Mouse (Mus musculus) right cerebral cortex, postnatal 36 days (tissue): ENCODE data around the gene Gng5.

Source experiments
- DNase-seq, 2 experiments: peaks; one replicate each; pipeline ENCODE4 v3.0.0; 2022; ENCODE audit warnings: low spot score in 2 of 2, mixed read lengths in 1 of 2

Gng5 gene

DNA sequence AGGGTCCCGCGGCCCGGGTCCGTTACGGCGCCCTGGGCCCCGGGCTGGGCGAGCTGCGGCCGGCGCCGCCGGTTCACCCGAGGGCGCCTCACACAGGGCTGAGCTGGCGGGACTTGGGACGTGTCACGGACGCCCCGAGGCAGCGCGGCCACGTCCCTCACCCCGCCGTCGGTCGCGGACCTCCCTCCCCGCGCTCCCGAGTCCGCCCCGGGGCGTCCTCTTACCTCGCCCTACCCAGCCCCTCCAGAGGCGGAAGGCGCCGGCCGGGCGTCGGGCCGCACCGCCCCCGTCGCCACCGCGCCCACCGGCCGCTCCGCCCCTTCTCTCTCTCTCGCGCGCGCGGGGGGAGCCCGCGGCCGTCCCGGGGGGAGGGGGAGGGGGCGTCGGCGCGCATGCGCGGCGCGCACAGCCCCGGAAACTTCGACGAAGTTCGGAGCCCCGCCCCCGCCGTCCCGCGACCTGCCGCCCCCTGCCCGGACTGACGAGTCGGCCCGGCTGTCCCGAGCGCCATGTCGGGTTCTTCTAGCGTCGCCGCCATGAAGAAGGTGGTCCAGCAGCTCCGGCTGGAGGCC is at the start of gene Gng5, which contains the start of gene Spata1:
Gene Gng5 (plus strand): TSS at position 377 of the 572 bp plus-strand sequence.
Gene Spata1 (minus strand): TSS at position 323 of the 572 bp plus-strand sequence.
- peak; percentile 28 to 42 for DNase-seq

DNA sequence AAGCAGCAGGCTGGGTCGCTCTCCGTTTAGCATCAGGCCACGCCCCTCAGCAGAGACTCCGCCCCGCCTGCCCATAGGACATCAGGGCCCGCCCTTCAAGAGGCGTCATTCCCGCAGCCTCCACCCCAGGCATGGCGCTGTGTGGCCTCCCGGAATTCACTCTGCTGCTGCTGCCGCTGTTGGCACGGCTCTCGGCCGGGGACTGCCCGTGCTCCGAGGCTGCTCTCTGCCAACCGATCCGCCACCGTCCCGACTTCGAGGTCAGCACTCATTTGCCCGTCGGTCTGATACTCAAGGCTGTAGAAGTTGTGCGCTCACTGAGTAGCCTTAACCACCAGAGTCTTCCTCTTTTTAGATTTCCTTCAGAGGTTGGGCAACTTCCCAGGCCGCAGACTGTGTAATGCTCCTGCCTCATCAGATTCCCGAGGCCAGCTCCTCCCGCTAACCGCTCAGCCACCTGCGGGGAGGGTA is 49.2 kb upstream of the Gng5 start:
- DNase-seq, result peak; percentile 85 to 88

DNA sequence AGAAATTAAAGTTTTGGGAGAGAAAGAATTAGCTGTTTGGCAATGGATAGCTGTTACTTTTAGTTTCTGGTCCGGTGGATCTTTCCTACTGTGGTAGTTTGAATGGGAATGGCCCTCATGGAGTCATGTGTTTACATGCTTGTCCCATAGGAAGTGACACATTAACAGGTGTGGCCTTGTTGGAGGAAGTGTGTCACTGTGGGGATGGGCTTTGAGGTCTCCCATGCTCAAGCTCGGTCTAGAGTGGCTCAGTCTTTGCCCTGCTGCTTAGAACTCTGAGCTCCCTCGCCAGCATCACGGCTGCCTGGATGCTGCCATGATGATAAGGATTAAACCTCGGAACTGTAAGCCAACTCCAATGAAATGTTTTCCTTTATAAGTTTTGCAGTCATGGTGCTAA is 48.2 kb upstream of the Gng5 start:
- DNase-seq, result no peak

DNA sequence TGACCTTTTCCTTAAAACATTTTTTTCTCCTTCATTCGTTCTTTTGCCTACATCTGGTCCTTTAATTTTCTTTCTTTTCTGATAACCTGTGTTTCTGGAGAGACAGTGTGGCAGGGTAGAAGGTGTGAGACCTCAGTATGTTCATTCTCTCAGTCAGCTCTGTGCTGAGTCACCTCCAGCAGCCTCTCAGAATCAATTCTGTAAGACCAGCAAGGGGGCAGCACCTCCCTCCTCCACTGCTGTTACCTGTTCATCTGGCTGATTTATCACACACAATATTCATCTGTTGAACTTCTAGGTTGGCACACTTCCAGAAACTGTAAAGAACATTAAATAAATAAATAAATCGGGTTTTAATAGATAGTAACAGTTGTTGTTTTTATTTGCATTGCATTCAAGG is 36.7 kb upstream of the Gng5 start:
- no peak for DNase-seq

DNA sequence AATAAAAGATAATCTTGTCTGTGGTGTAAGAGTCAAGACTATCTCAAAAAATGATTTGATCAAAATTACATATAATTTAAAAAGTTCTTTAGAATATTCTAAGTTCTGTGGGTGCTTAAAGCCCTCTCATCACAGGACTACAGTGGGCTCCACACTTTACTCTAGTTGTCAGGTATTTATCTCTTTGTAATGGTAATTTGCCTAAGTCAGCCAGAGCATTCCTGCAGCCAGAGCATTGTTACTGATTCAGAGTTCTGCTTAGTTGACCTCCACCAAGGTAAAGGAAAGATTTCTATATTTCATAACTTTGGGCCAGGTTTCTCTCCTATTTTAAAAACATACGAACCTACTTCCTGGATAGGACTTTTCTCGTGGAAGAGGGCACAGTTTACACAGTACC is 30.4 kb upstream of the Gng5 start:
- DNase-seq, result no peak

DNA sequence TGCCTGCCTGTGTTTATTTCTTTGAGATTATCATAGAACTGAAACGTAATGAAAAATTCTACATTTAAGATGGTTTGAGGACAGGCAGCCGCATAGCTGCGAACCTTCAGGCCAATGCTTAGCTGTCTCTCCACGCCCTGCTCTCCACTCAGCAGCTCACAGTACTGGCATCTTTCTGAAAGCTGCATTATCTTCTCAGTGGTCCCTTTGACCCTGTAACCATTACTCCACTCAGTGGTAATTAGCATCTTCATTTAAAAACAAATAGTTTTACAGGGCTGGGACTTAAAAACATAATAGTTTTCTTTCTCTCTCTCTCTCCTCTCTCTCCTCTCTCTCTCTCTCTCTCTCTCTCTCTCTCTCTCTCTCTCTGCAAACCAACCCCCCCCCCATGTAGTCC is 26.9 kb upstream of the Gng5 start:
- DNase-seq, result no peak

DNA sequence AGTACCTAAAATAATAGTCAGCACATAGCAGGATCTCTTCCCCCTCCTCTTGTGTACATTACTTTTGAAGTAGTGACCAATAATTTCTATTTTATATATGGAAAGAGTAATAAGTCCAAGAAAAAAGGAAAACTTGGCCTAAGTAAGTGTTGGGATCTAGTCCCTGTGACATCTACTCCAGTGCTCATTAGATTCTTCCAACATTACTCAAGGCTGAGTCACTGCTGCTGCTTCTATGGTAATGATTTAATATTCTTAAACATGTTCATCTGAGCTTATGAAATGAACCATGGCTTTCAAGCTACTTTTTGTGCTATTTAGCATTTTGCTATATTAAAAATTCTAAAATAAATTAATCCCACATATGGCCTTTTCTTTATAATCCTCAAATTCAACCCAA is 25.9 kb upstream of the Gng5 start:
- DNase-seq, result no peak

DNA sequence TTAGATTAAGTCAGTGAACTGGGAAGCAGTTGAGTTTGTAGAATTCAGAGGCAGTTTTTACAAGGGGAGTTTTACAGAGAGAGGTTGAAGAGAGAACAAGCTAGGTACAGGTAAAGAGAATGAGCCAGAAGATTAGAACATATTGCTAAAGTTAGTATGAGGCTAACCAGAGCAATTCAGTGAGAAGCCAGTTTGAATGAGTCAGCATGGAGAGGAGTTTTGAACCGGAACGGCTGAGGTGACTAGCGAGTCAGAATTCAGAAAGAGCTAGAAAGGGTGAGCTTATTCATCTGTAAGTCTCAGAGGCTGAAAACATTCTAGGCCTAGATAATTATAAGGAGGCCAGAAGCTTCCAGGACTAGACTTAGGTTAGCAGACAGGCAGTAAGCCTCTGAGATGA is 25.2 kb upstream of the Gng5 start:
- no peak for DNase-seq

DNA sequence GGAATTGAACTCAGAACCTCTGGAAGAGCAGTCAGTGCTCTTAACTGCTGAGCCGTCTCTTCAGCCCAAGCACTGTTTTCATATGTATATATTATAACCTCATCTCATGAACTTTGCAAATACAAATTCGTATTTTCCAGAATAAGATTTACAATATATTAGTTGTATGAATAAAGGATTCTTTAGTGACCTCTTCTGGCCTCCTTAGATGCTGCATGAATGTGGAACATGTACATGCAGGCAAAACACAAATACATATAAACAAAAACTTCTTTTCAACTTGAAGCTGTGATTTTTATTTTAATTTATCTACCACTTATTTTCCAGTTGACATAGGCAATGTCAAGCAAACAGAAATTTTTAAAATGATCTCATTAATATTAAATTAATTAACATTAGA is 17.6 kb upstream of the Gng5 start:
- no peak for DNase-seq

DNA sequence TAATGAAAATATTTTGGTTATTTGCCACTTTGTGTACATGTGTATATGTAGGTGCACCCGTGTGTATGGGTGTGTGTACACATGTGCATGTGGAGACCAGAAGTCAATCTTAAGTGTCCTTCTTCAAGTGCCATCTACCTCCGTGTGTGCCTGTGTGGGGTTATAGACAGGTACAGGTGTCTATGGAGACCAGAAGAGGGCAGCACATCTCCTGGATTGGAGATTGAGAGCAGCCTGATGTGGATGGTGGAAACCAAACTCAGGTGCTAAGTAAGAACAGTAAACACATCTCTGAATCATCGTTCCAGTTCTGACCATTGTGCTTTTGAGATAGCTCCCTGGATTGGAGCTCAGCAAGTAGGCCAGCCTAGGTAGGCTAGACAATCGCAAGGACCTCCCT is 13.1 kb upstream of the Gng5 start:
- no peak for DNase-seq

DNA sequence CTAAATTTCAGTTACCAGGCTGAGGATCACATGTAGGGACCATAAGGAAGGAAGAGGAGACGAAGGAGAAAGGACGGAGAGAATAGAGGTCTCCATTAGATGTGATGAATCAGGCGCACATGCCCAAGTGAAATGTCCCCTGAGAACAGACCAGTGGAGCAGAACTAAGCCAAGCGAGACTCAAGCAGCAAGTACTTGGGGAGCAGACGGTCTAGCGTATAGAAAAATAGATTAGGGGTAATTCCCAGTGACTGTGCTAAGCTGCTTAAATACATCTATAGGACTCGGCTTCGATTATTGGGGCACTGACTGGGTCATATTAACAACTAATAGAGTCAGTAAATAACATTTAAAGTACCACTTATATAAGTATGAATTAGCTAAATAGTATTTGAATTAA is 4.7 kb upstream of the Gng5 start:
- DNase-seq, result no peak

DNA sequence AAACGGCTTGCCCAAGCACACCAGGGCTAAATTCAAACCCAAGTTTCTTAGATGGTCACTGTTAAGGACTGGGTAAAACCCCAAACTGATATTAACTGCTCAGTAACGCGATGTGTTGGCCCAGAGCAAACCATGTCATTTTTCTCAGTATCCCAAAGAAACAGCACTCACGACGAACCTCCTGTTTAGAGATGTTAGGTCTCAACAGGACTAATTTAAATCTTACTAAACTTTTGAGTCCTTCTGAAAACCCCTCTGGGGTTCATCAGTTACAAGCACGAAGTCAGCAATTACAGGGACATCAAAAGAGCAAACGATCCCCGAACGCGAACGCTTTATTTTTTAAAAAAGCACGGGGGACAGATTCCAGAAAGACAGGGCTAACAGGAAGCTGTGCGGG is 618 bp upstream of the Gng5 start:
- DNase-seq, result no peak

DNA sequence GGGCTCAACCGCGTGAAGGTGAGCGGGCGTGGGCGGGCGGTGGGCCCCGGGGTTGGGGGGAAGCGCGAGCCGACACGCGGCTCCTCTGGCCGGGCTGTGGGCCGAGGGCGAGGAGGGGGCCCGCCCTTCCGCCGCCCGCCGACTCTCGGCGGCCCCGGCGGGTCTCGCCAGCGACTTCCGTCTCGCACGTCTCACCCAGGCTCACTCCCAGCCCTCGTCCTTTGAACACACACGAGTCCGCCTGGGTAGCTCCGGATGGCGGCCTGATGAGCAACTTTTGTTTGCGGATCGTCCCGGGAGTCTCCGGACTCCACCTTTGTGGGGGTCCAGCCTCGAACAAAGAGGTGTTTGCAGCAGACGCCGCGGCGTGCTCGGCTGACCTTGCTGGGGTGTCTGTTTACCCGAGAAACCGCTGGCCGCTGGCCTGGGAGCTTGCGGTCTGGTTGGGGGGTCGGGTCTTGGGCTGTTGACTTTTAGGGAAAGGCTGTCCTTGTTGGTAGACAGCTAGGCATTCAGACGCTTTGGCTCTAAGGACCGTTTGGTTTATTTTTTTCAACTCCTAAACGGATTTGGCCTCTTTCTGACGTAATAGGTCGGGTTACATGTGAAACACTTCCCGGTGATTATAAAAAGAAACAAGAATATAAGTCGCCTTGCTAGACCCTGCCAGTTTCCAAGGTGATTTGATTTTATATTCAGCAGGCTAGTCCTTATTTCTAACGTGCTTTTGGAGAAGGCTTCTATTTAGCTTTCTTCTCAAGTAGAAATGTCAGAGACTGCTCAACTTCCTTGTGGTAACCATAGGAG is 599 bp downstream of the Gng5 start:
- no peak for DNase-seq

DNA sequence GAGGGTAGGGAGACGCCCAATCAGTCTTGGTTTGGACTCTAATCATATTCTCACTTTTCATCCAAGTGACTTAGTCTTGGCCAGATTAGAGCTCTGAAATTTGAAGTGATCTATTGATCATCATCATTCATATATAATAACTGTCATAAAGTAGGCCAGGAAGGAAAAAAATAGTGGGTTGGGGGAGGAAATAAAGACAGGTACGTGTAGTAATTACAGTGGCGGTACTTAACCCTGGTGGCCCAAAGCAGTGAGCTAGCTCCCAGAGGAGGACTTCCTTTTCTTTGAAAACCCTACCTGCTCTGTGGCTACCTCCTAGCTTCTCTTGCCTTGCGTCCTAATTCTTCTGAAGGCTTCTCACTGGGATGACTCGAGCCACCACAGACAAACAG is 1.2 kb downstream of the Gng5 start:
- no peak for DNase-seq

DNA sequence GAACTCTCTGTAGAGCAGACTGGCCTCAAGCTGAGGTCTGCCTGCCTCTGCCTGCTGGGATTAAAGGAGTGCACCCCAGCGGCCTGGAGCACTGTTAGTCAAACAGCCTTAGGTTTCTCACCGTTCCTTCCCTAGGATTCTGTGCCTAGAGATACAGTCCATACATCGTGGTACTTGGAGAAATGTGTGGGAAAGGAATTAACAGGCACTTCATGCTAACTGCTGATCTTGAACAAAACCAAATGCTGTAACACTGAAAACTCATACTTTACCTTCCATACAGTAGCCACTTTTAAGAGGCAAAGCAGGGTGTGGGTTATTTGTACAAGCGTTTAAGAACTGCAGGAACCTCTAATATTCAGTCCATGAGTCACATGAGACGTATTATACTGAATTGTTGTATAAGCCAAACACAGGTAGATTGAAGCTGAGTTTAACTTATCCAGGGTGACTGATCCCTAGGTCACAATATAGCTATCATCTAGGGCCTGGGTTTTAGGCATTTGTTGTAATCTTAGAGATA is 2.1 kb downstream of the Gng5 start:
- DNase-seq, result no peak

DNA sequence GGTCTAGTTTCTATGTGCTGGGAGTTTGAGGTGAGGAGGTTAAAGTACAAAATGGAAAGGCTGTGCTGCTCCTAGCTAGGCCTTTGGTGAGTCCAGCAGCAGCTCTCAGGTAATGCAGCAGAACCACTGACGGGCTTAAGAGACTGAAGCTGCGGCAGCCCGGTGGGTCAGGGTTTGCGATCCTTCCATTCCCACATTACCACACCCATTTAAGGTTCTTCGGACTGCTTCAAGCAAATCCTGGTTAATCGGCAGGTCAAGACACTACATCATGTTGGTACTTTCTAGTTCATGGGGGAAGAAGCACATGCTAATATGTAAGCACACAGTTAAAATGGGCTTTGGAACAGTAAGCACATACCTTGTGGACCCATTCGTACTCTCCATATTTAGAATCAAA is 7.1 kb downstream of the Gng5 start:
- DNase-seq, result no peak

DNA sequence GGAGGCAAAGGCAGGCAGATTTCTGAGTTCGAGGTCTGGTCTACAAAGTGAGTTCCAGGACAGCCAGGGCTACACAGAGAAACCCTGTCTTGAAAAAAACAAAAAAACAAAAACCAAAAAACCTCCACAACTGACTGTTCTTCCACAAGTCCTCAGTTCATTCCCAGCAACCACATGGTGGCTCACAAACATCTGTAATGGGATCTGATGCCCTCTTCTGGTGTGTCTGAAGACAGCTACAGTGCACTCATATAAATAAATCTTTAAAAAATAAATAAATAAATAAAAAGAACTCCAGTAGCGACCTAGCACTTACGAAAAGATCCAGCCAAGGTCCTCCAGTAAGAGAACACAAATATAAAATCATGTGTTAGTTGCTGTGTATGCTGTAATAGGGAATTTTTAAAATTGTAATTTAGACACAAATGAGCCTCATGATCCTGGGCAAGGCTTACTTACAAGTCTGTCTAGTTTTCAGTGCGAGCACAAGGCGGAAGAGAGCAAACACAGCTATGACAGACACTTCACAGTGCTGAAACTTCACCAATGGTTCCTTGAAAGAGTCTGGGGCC is 20.7 kb downstream of the Gng5 start:
- DNase-seq, result no peak

DNA sequence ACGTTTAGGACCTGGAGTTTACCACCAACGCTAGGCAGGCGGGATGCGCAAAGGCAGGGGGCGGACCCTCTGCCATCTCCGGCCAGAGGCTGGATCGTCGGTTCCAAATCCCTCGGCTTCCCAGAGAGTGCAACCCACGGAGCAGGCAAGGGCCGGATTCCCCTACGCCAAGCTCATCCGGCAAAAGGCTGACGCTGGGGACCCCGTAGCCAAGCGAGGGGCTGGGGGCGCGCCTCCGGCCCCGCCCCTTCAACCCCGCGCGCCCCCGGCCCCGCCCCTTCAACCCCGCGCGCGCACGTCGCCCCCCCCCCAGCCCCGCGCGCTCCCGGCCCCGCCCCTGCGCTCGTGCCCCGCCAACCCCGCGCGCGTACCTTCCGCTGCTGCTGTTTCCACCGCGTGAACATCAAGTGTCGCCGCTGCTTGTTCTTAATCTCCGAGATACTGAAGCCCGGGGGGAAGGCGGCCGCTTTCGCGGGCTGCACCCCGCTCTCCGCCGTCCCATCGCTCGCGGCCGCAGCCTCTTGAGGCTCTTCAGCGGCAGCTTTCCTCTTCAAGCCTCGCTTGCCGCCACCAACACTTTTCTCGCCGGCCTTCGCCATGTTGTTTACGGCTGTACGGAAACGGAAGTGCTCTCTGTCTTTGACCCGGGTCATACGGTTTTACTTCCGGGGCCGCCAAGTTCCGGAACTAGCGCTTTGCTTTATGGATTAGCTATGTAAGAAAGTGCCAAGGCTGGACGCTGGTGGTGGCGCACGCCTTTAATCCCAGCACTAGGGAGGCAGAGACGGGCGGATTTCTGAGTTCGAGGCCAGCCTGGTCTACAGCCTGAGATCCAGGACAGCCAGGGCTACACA is 21.4 kb downstream of the Gng5 start, which contains the start of gene Rpf1:
Gene Rpf1 (minus strand): TSS at position 632 of the 854 bp plus-strand sequence.
- DNase-seq, result peak; percentile 89 to 92

DNA sequence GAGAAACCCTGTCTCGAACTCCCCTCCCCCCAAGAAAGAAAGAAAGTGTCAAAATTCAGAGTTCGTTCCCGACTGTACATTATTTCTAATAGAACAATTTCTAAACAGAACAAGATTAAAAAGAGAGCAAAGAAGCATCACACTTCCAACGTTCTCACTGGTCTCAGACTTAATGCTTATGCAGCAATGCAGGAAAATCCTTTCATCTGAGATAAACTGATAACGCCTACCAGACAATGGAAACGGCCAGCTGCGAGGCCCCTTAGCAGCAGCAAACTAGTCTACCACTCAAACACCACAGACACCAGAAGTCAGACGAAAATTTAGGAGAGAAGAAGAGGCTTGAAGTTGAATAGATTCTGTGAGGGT is 22.0 kb downstream of the Gng5 start:
- no peak for DNase-seq

DNA sequence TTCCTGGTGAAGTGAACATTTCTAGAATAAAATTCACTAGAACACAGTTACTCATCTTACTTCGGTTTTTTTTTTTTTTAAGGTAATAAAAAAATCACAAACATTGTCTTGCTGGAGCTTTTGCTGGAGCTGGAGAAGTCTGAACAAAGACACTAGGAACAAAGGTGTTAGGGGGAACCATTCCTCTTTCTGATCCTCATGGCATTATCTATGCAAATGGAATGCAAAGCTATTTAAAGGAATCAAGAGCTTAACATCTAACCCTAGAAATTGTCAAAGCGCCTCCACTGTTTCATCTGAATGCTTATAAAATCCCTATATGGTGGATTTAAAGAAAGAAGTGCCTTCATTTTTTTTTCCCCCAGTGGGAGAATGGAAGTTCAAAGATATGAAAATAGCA is 28.7 kb downstream of the Gng5 start:
- DNase-seq, result no peak

DNA sequence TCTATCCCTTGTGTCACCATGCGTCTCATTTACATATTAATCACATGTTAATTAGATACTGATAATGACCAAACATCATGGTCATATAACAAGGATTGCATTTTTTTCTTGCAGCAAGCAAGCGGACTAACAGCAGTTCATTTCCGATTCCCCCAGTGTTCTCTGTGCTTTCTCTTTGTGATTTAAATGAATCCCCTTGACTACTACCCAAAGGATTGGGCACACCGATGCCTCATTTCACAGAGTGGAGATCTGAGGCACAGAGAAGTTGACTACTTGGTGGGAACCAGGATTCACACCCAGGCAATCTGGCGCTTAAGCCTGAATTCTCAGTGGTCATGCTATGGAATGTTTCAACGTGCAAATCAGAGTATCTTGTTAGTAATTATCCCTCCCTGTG is 35.4 kb downstream of the Gng5 start:
- no peak for DNase-seq
